Mouse (Mus musculus) forebrain, embryonic 12.5 days (tissue): ENCODE measurements at regions not wholly inside any gene's neighbourhood (a gene's known extent, or its start where the extent isn't known, plus 50 kb on each side); places are given as distances from the start of the nearest gene placed in this dataset.

ENCODE experiments used
- ATAC-seq: fragments of 200-750 bp; cut with Nextera tagmentation; 2 replicates; pipeline ENCODE4 v1.8.0; 2017; ENCODE audit warnings: moderate TSS enrichment; ENCODE audit not compliant: low FRiP score
- H3K27ac ChIP-seq: fragments of 300-500 bp; sonication (generic); 2 replicates; pipeline ENCODE4 v1.5.1; 2016; ENCODE audit warnings: mild to moderate bottlenecking
- H3K27me3 ChIP-seq: fragments of 300-500 bp; sonication (generic); 2 replicates; pipeline ENCODE4 v1.6.1; 2016; ENCODE audit warnings: mild to moderate bottlenecking
- H3K36me3 ChIP-seq: fragments of 300-500 bp; sonication (generic); replicated peaks from 2 replicates; pipeline ENCODE4 v1.6.1; 2016; ENCODE audit warnings: mild to moderate bottlenecking
- H3K4me1 ChIP-seq: fragments of 300-500 bp; sonication (generic); 2 replicates; pipeline ENCODE4 v1.6.1; 2016
- H3K4me2 ChIP-seq: fragments of 300-500 bp; sonication (generic); 2 replicates; pipeline ENCODE4 v1.6.1; 2016; ENCODE audit warnings: mild to moderate bottlenecking, moderate library complexity
- H3K4me3 ChIP-seq: fragments of 300-500 bp; sonication (generic); replicated peaks from 2 replicates; pipeline ENCODE4 v1.5.1; 2016; ENCODE audit warnings: mild to moderate bottlenecking
- H3K9ac ChIP-seq: fragments of 300-500 bp; sonication (generic); 2 replicates; pipeline ENCODE4 v1.6.1; 2016; ENCODE audit warnings: mild to moderate bottlenecking
- H3K9me3 ChIP-seq: fragments of 300-500 bp; sonication (generic); 2 replicates; pipeline ENCODE4 v1.6.1; 2016
- WGBS: fragments of 180-500 bp; shearing (Covaris S2); methylation state at CpG from one replicate; pipeline ENCODE4 v1.1.7; 2016; 5-methylcytosine and 5-hydroxymethylcytosine counted together

DNA sequence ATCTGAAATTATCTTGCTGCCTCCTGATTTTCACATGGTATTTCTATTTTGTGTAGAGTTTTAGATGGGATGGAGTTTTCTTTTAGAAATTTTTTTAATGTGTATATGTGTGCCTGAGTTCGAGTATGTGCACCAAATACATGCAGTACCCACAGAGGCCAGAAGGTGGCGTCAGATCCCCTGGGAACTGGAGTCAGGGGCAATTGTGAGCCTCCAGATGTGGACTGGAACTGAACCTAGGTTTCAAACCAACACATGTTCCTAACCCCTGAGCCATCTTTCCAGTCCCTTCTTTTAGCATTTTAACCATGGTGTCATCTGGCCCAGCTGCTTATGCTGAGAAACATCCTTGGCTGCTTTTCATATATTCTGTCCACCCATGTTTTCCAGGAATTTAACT lies 274.9 kb downstream of the 3100002H09Rik start:
- no peak overlapping the region for H3K4me2 ChIP-seq
- 81% methylated on average over 2 of the region's 2 CpGs for WGBS
- ATAC-seq, result no peak
- H3K9ac ChIP-seq, result no peak overlapping the region
- peaks cover 4% of the 10 kb centered on the region; the same call in 1 of the 2 replicates for H3K9me3 ChIP-seq
- no peak overlapping the region for H3K27ac ChIP-seq
- no peaks in the 10 kb centered on the region for H3K4me1 ChIP-seq
- H3K36me3 ChIP-seq, result no peaks in the 10 kb centered on the region
- H3K27me3 ChIP-seq, result peaks cover 29% of the 10 kb centered on the region
- H3K4me3 ChIP-seq, result no peak overlapping the region

DNA sequence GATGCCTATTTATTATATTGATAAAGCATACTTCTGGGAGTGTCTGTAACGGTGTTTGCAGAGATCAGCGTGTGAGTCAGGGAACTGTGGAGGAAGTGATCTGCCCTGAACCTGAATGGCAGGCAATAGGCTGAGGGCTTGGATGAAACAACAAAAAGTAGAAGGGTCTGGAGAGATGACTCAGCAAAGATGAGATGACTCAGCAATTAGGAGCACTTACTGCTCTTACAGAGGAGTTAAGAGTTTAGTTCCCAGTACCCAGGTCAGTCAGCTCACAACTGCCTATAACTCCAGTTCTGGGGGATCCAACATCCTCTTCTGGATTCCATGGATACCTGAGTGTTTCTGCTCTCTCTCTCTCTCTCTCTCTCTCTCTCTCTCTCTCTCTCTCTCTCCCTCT lies 277.6 kb downstream of the 3100002H09Rik start:
- ATAC-seq, result no peak
- Histone ChIP-seq H3K4me3 (no peak overlapping the region), H3K4me2 (no peak overlapping the region), H3K4me1 (peaks cover 14% of the 10 kb centered on the region), H3K9ac (no peak overlapping the region), H3K27ac (no peak overlapping the region), H3K27me3 (peaks cover 30% of the 10 kb centered on the region), H3K36me3 (no peaks in the 10 kb centered on the region), H3K9me3 (peaks cover 4% of the 10 kb centered on the region; the same call in 1 of the 2 replicates)
- 87% methylated on average over 2 of the region's 2 CpGs for WGBS

DNA sequence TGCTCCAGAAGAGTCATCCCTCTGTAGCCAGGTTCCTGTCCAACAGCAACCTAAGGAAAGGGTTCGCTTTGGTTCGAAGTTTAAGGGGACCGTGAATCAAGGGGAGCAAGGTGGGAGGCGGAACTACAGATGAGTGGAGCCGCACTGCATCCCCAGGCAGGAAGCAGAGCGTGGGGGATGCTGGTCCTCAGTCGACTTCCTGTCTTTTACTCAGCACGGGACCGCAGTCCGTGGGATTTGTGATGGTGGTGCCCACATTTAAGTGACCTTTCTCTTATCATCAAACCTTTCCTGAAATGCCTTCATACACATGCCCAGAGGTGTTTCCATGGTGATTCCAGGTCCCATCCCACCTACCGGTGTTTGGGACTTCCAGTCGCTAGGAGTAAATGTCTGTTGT lies 278.2 kb downstream of the 3100002H09Rik start:
- H3K9me3 ChIP-seq, result peaks cover 4% of the 10 kb centered on the region; the same call in 1 of the 2 replicates
- H3K4me3 ChIP-seq, result no peak overlapping the region
- H3K36me3 ChIP-seq, result no peaks in the 10 kb centered on the region
- H3K4me1 ChIP-seq, result peaks cover 14% of the 10 kb centered on the region
- H3K4me2 ChIP-seq, result no peak overlapping the region
- no peak overlapping the region for H3K27ac ChIP-seq
- 95% methylated on average over 12 of the region's 12 CpGs for WGBS
- no peak overlapping the region for H3K9ac ChIP-seq
- ATAC-seq, result no peak
- peaks cover 28% of the 10 kb centered on the region for H3K27me3 ChIP-seq

DNA sequence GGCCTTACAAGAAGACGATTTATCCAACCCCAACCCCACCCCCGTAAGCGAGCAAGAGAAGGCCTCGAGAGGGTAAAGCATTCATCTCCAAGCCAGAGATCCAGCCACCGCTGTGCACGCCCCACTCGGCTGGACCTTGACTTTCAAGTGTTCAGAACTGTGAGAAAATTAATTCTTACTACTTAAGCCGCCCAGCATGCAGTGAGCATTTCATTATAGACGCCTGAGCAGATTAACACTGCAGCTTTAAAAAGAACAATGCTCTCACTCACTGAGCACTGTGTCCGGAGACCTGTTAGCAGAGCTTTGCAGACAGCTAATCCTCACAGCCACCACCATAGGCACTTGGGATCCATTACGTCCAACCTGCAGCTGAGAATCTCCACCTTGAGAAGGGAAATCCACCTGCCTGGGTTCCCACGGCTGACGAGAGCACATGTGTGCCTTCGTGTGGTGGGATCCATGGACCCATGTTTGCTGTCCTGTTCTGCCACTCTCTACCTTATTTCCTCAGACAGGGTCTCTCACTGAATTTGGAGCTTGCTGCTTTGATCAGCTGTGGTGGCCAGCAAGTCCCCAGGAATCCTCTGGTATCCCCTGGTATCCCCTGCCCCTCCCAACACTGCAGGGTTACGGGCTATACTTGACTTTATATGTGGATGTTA lies 281.4 kb downstream of the 3100002H09Rik start:
- Histone ChIP-seq H3K9ac (no peak overlapping the region), H3K4me2 (no peak overlapping the region), H3K27me3 (peaks cover 40% of the 10 kb centered on the region), H3K27ac (no peak overlapping the region), H3K4me1 (peaks cover 14% of the 10 kb centered on the region), H3K9me3 (0 out of 2 replicates have a peak, but pooled peaks cover 9% of the 10 kb centered on the region), H3K4me3 (no peak overlapping the region), H3K36me3 (no peaks in the 10 kb centered on the region)
- 13% methylated on average over 15 of the region's 15 CpGs for WGBS
- peak; percentile 64 for ATAC-seq

DNA sequence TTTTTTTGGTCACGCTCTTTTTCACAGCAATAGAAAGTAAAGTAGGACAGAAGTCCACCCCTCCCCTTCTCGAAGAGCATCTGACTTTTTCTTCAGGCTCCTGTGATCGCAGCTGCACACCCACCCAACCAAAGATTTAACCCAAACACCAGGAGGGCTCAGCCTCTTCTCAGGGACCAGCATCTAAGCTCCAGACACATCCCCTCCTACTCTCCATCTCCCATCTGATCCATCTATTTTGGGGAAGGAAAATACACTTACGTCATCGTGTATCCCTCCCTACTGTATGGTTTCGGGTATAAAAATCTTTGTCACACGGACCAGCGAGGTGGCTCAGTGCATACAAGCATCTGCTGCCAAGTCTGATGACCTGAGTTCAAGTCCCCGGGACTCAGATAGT lies 284.3 kb downstream of the 3100002H09Rik start:
- Histone ChIP-seq H3K9ac (no peak overlapping the region), H3K4me1 (peaks cover 14% of the 10 kb centered on the region), H3K4me2 (no peak overlapping the region), H3K27me3 (peaks cover 49% of the 10 kb centered on the region), H3K36me3 (no peaks in the 10 kb centered on the region), H3K4me3 (no peak overlapping the region), H3K27ac (no peak overlapping the region), H3K9me3 (0 out of 2 replicates have a peak, but pooled peaks cover 9% of the 10 kb centered on the region)
- no peak for ATAC-seq
- 92% methylated on average over 9 of the region's 9 CpGs for WGBS

DNA sequence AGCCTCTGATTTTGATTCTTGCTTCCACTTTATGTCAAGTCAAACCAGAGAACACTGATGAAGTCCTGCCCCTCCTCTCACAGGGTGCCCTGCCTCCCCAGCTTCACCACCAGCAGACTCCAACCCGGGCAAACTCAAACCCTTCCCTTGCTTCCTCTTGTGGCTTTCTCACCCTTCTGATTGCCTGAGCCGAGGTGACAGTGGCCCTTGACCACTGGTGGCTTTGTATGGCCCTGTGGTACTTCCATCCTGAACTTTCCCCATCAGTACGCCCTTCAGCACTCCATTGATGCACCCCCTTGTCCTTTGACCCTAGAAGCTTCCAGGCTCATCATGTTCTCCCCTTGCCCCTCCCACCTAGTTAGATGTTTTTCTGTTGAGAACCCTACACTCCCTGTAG lies 287.0 kb downstream of the 3100002H09Rik start:
- no peaks in the 10 kb centered on the region for H3K36me3 ChIP-seq
- H3K4me1 ChIP-seq, result no peaks in the 10 kb centered on the region
- 84% methylated on average over 3 of the region's 3 CpGs for WGBS
- ATAC-seq, result no peak
- H3K27me3 ChIP-seq, result peaks cover 43% of the 10 kb centered on the region; the same call in 1 of the 2 replicates
- H3K9ac ChIP-seq, result no peak overlapping the region
- H3K4me3 ChIP-seq, result no peak overlapping the region
- no peak overlapping the region for H3K4me2 ChIP-seq
- H3K27ac ChIP-seq, result no peak overlapping the region
- 0 out of 2 replicates have a peak, but pooled peaks cover 9% of the 10 kb centered on the region for H3K9me3 ChIP-seq

DNA sequence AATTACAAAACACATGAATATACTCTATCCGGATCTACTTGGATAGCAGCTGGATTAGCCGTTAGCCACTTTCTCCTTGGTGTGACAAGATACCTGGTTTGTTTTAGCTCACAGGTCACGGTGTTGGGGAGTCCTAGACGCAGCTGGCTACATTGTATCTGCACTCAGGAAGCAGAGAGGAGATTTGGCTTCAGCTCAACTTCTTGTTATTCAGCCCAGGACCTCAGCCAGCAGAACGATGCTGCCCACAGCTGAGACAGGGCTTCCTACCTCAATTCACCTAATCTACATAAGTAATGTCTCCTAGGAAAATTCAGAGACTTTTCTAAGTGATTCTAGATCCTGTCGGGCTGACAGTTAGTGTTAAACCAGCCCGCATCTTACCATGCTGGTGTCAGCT lies 289.4 kb downstream of the 3100002H09Rik start:
- H3K4me3 ChIP-seq, result no peak overlapping the region
- H3K4me2 ChIP-seq, result no peak overlapping the region
- no peak overlapping the region for H3K9ac ChIP-seq
- no peaks in the 10 kb centered on the region for H3K36me3 ChIP-seq
- H3K27ac ChIP-seq, result no peak overlapping the region
- WGBS, result 70% methylated on average over 7 of the region's 7 CpGs
- H3K4me1 ChIP-seq, result peaks cover 6% of the 10 kb centered on the region; the same call in 1 of the 2 replicates
- ATAC-seq, result no peak
- peaks cover 57% of the 10 kb centered on the region for H3K27me3 ChIP-seq
- 0 out of 2 replicates have a peak, but pooled peaks cover 9% of the 10 kb centered on the region for H3K9me3 ChIP-seq

DNA sequence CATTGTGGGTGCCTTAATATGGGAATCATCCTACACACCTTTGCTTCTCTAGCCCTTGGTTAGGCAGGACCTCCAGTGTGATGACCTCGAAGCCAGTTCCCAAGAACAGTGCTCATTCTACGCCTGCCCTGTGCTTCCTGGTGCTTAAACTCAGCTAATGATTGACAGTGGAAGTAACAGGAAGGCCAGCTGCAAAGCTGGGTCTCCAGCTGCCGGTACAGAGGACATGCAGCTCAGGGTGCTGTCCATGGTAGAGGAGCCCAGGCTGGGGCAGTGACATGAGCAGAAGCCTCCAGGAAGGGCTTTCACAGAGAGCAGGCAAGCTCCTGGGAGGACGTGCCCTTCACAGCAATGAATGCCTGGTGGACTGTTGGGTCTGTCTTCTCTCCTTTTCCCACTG lies 293.6 kb downstream of the 3100002H09Rik start:
- Histone ChIP-seq H3K27ac (no peak overlapping the region), H3K4me2 (no peak overlapping the region), H3K9ac (no peak overlapping the region), H3K36me3 (no peaks in the 10 kb centered on the region), H3K4me3 (no peak overlapping the region), H3K9me3 (no peaks in the 10 kb centered on the region), H3K27me3 (peaks cover 26% of the 10 kb centered on the region), H3K4me1 (peaks cover 6% of the 10 kb centered on the region; the same call in 1 of the 2 replicates)
- WGBS, result 36% methylated on average over 4 of the region's 4 CpGs
- no peak for ATAC-seq

DNA sequence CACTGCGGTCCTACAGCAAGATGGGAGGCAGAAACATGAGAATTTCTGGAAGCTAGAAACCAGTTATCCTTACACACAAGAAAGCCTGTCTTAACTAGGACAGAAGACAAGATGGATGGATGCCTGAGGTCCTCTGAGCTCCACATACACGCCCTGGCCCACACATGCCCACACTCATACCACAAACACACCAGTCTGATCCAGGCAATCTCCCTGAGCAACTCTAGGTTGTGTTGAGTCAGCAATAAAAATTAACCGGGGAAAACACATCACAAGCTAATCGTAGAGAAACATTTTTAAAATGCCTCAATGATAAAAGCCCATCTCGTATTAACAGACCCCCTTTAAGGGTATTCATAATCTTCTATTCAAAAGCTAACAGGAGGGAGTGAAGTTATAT lies 298.9 kb downstream of the 3100002H09Rik start:
- Histone ChIP-seq H3K27me3 (peaks cover 45% of the 10 kb centered on the region), H3K4me1 (peaks cover 18% of the 10 kb centered on the region), H3K9ac (no peak overlapping the region), H3K4me2 (no peak overlapping the region), H3K9me3 (no peaks in the 10 kb centered on the region), H3K4me3 (no peak overlapping the region), H3K36me3 (no peaks in the 10 kb centered on the region), H3K27ac (no peak overlapping the region)
- WGBS, result 77% methylated on average over 5 of the region's 5 CpGs
- no peak for ATAC-seq

DNA sequence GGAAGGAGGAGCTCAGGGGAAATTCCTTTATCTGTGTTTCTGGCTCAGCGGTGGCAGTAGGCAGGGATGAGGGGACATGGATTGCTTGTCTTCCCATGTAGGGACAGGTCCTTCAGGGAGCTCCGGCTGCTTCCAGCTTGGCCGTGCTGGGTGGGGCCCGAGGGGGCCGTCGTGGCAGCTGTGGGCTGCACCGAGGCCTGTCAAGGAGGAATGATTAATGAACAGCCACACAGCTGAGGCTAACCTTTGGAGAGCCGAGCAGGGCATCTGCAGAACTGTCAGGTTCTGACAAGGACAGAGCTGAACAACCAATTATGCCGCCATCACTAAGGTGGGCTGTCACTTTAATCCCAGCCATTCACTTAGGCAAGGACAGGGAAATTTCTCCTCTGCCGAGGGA lies 300.0 kb downstream of the 3100002H09Rik start:
- Histone ChIP-seq H3K4me1 (peaks cover 25% of the 10 kb centered on the region), H3K27me3 (peaks cover 50% of the 10 kb centered on the region), H3K4me2 (no peak overlapping the region), H3K4me3 (no peak overlapping the region), H3K27ac (peak overlapping the region; percentile 59), H3K36me3 (no peaks in the 10 kb centered on the region), H3K9ac (no peak overlapping the region), H3K9me3 (no peaks in the 10 kb centered on the region)
- WGBS, result 22% methylated on average over 10 of the region's 10 CpGs
- peak; percentile 75 for ATAC-seq

DNA sequence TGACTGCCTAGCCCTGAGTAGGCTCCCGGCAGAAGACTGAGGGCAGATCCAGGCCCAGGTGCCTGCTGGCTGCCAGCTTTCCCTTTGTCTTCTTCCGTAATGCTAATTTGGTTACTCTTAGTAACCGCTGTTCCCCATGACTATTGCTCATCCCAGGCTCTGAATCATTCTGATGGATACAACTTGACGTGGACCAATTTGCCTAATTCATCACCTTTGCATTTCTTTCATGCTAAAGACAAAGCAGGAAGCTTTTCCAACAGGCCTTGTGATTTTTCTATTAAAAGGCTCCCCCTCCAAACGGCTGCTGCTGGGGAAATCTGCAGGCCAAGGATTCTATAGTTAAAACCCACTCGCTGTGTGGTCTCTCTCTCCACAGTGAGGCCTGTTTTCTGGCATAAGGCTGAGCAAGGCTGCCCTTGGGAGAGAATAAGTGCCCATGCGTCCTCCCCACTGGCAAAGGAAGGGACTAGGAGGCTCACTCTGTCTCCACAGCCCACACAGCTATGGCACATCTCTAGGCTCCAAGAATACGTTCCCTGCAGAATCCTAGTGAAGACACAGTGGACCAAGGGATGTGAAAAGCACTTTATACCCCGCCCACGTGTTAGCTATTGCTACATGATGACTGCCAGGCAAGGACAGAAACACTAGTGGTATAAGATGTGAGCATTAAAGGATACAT lies 304.6 kb downstream of the 3100002H09Rik start:
- ATAC-seq, result no peak
- Histone ChIP-seq H3K9me3 (no peaks in the 10 kb centered on the region), H3K36me3 (no peaks in the 10 kb centered on the region), H3K4me1 (peaks cover 30% of the 10 kb centered on the region), H3K9ac (no peak overlapping the region), H3K27ac (no peak overlapping the region), H3K4me3 (no peak overlapping the region), H3K27me3 (peaks cover 80% of the 10 kb centered on the region), H3K4me2 (no peak overlapping the region)
- 54% methylated on average over 10 of the region's 10 CpGs for WGBS

DNA sequence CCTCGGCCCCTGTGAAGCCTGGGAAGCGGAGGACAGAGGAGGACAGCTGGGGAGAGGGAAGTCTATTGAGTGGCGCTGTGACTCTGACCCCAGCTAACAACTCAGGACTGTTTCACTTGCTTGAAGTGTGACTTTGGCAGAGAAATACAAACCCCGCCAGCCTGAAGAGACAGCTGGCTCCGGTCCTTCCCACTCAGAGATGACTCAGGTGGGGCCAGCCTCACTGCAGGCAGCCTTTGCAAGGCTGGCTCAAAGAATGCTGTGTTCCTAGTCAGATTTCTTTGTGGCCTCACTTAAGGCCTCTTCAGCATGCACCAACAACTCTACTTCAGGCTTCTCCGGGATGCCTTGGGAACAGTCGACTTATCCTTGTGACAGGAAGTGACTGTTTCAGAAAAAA lies 307.7 kb downstream of the 3100002H09Rik start:
- Histone ChIP-seq H3K36me3 (no peaks in the 10 kb centered on the region), H3K27me3 (peaks cover 79% of the 10 kb centered on the region), H3K27ac (no peak overlapping the region), H3K4me1 (peaks cover 32% of the 10 kb centered on the region), H3K9ac (no peak overlapping the region), H3K4me2 (no peak overlapping the region), H3K4me3 (no peak overlapping the region), H3K9me3 (no peaks in the 10 kb centered on the region)
- WGBS, result 55% methylated on average over 7 of the region's 7 CpGs
- no peak for ATAC-seq
